Mouse (Mus musculus) cerebellum, adult 2 months (tissue): ENCODE measurements around the gene Cnpy1.

ENCODE experiments used
- CTCF ChIP-seq: fragments of 200-500 bp; IDR thresholded peaks from 2 replicates; pipeline ENCODE4 v1.5.1; 2011; ENCODE audit warnings: low read depth, mild to moderate bottlenecking, control low read depth, low read length, moderate library complexity, borderline replicate concordance; ENCODE audit not compliant: insufficient read depth
- POLR2A ChIP-seq: fragments of 200-500 bp; IDR thresholded peaks from 2 replicates; pipeline ENCODE4 v1.6.1; 2011; ENCODE audit warnings: low read length, control low read depth, borderline replicate concordance; ENCODE audit not compliant: insufficient read depth

DNA sequence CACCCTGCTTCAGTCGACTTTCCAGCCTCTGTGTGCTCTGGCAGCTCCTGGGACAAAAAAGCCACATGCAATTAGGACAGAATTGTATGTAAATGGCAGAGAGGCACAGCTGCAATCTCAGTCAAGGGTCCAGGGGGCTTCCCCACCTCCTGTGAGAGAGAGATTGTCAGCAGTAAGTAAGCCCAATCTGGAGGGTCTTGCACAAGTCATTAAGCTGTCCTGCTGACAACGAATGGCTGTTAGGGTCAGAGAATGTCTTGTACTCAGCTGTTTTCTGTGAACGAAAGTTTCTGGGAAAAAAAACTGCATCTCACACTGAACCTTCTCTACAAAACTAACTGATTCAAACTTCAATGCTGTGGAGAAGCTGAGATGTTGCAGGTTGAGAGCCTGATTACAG lies 46.7 kb upstream of the Cnpy1 start:
- TF ChIP-seq CTCF (no peak), POLR2A (no peak)
